ENCODE assay signal across 12 mouse cellular contexts in the genomic region with DNA sequence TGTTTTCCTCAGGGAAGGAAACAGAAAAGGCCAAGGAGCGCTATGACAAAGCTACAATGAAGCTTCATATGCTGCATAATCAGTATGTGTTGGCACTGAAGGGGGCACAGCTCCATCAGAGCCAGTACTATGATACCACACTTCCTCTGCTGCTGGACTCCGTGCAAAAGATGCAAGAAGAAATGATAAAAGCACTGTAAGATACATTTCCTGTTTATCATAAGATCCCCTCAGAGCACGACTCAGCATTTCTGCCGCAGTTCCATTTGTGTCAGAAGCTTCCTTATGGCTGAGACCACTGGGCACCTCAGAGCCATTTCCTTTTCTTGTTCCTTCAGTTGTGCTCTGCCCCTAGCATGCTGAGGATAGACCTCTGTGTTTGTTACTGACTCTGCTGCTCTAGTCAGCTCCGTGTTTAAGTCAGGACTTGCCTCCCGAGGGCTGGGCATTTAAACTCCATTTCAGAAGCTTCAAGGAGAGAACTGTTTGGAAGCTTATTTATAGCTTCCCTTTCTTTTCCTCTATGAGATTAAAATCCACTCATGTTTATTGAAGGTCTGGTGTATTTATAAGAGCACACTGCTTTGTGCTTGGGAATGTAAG. TPM values are rescaled to one million over a fixed set of nuclear protein-coding genes. Genes with fewer than 3 reads are reported as not detected.
DNase-seq lines count a peak whose midpoint lies in the region; ATAC-seq and TF ChIP-seq lines count a peak whose summit lies in the region.
"Had no signal": no experiment of that assay in that cellular context is flagged by ENCODE, and none has a peak within 500 bp of the region (broad histone marks: within the 10 kb centered on the region; RNA-seq: fewer than 3 reads in every experiment).

No protein-coding gene starts in this region.

- intact Hi-C loops in left cerebral cortex, postnatal 4 days (cut with DNase I) = no loop called here
- intact Hi-C loops in left cerebral cortex, postnatal 10 days (cut with DNase I) = no loop called here

- DNase-seq in kidney, adult 9 months = no peak
- DNase-seq in 416B (ENCODE audit: low read depth) (peak; percentile 66), MEL (ENCODE audit: low read depth, low spot score) (peak; percentile 81)
- DNase-seq in cerebellum, postnatal 10 days = no peak
- no peak for DNase-seq in left cerebral cortex, postnatal 4 days
- no peak for DNase-seq in left cerebral cortex, postnatal 10 days (ENCODE audit: extremely low spot score in 1 of 2, low spot score in 2 of 2)
- DNase-seq: heart, postnatal 14 days; kidney, adult 18-20 months had no signal

- peak; percentile 58 to 80 for TF ChIP-seq EP300 in MEL (IDR thresholded peaks at IDR 0.05; ENCODE audit: low read depth in 1 of 2, low read length in 2 of 2)

- no peaks in the 10 kb centered on the region for H3K4me1 ChIP-seq in kidney, embryonic 16.5 days (ENCODE audit: insufficient read depth, low read length)
- peaks cover 5 to 11% of the 10 kb centered on the region in 2 experiments for H3K4me1 ChIP-seq in MEL (ENCODE audit: control insufficient read depth in 1 of 2, insufficient read depth in 2 of 2, low read length in 2 of 2)
- no peaks in the 10 kb centered on the region for H3K4me1 ChIP-seq in liver, embryonic 15.5 days (replicated peaks)

- H3K9ac ChIP-seq in kidney, embryonic 16.5 days (replicated peaks; ENCODE audit: low read length) = no peak overlapping the region
- peak overlapping the region; percentile 59 for H3K9ac ChIP-seq in MEL (ENCODE audit: control insufficient read depth, low read depth, low read length, poor library complexity, severe bottlenecking)
- H3K9ac ChIP-seq in liver, embryonic 15.5 days = no peak overlapping the region

- no peak for TF ChIP-seq RAD21 in MEL (IDR thresholded peaks at IDR 0.05; ENCODE audit: low read depth, low read length)

- no peak for TF ChIP-seq CTCF in MEL (IDR thresholded peaks at IDR 0.05 in 2 of 3, conservative IDR thresholded peaks at IDR 0.05 in 1 of 3; ENCODE audit: control insufficient read depth in 1 of 3, insufficient read depth in 1 of 3, low read depth in 2 of 3, low read length in 3 of 3, poor library complexity in 1 of 3, severe bottlenecking in 1 of 3)

- no peaks in the 10 kb centered on the region for H3K79me2 ChIP-seq in MEL (ENCODE audit: control insufficient read depth, insufficient read depth, low read length, poor library complexity)

- H3K9me3 ChIP-seq in kidney, embryonic 16.5 days (ENCODE audit: low read length) = no peaks in the 10 kb centered on the region
- no peaks in the 10 kb centered on the region for H3K9me3 ChIP-seq in MEL (replicated peaks; ENCODE audit: insufficient read depth, low read length)
- H3K9me3 ChIP-seq in liver, embryonic 15.5 days (replicated peaks) = no peaks in the 10 kb centered on the region

- no peaks in the 10 kb centered on the region for H3K27me3 ChIP-seq in kidney, embryonic 16.5 days (ENCODE audit: insufficient read depth, low read length)
- no peaks in the 10 kb centered on the region for H3K27me3 ChIP-seq in MEL (ENCODE audit: control insufficient read depth in 1 of 2, insufficient read depth in 2 of 2, low read length in 2 of 2)
- H3K27me3 ChIP-seq in liver, embryonic 15.5 days = no peaks in the 10 kb centered on the region

- no peaks in the 10 kb centered on the region for H3K36me3 ChIP-seq in kidney, embryonic 16.5 days (ENCODE audit: insufficient read depth, low read length)
- H3K36me3 ChIP-seq in MEL (ENCODE audit: control insufficient read depth in 1 of 2, insufficient read depth in 2 of 2, low read length in 2 of 2) = peaks cover 0 to 11% of the 10 kb centered on the region in 2 experiments; a peak in 2 of 4 replicates
- no peaks in the 10 kb centered on the region for H3K36me3 ChIP-seq in liver, embryonic 15.5 days (replicated peaks)

- no peak for TF ChIP-seq POLR2A in MEL (IDR thresholded peaks at IDR 0.05; ENCODE audit: control insufficient read depth in 1 of 2, insufficient read depth in 1 of 2, low read depth in 1 of 2, low read length in 2 of 2, poor library complexity in 1 of 2)

- 69% methylated on average over 6 of the region's 6 CpGs for WGBS in kidney, embryonic 16.5 days
- WGBS in liver, embryonic 15.5 days (ENCODE audit: insufficient replicate concordance) = 17% methylated on average over 6 of the region's 6 CpGs

- no peak overlapping the region for H3K4me3 ChIP-seq in kidney, embryonic 16.5 days (ENCODE audit: low read length)
- peak overlapping the region; percentile 43 to 57 for H3K4me3 ChIP-seq in MEL (ENCODE audit: control insufficient read depth in 1 of 2, insufficient read depth in 1 of 2, low read depth in 2 of 2, low read length in 2 of 2)
- H3K4me3 ChIP-seq in liver, embryonic 15.5 days (replicated peaks) = no peak overlapping the region

- ATAC-seq in kidney, embryonic 16.5 days (ENCODE audit: low FRiP score, low TSS enrichment) = no peak
- peak; percentile 63 for ATAC-seq in liver, embryonic 15.5 days (ENCODE audit: insufficient read depth)

- no peak overlapping the region for H3K4me2 ChIP-seq in kidney, embryonic 16.5 days (replicated peaks; ENCODE audit: low read depth, low read length)
- H3K4me2 ChIP-seq in liver, embryonic 15.5 days = no peak overlapping the region

- H3K27ac ChIP-seq in kidney, embryonic 16.5 days (ENCODE audit: low read length) = 0 out of 2 replicates have a peak overlapping the region, but pooled peaks have one; percentile 3
- H3K27ac ChIP-seq in MEL (ENCODE audit: control insufficient read depth, low read depth, low read length) = peak overlapping the region; percentile 77
- H3K27ac ChIP-seq in liver, embryonic 15.5 days (replicated peaks) = 0 out of 2 replicates have a peak overlapping the region, but pooled peaks have one; percentile 24

TF ChIP-seq in MEL, 35 proteins besides CTCF, POLR2A, EP300 and RAD21:
- TF ChIP-seq MAZ (IDR thresholded peaks at IDR 0.05; ENCODE audit: low read depth, low read length) (no peak), MAX (IDR thresholded peaks at IDR 0.05; ENCODE audit: low read length) (no peak), CHD2 (IDR thresholded peaks at IDR 0.05; ENCODE audit: low read length) (no peak), ELF1 (IDR thresholded peaks at IDR 0.05; ENCODE audit: low read depth, low read length) (0 out of 2 replicates have a peak, but pooled peaks have one; percentile 12), BHLHE40 (IDR thresholded peaks at IDR 0.05; ENCODE audit: borderline replicate concordance, low read depth, low read length) (no peak), ZMIZ1 (IDR thresholded peaks at IDR 0.05; ENCODE audit: low read depth, low read length) (no peak), JUND (IDR thresholded peaks at IDR 0.05; ENCODE audit: low read depth, low read length) (no peak), CHD1 (IDR thresholded peaks at IDR 0.05; ENCODE audit: low read depth, low read length) (no peak), MYB (IDR thresholded peaks at IDR 0.05; ENCODE audit: low read depth, low read length) (no peak), RCOR1 (IDR thresholded peaks at IDR 0.05; ENCODE audit: low read depth, low read length) (peak; percentile 72), USF2 (IDR thresholded peaks at IDR 0.05; ENCODE audit: borderline replicate concordance in 1 of 2, insufficient read depth in 1 of 2, low read depth in 1 of 2, low read length in 2 of 2) (no peak), TAL1 (IDR thresholded peaks at IDR 0.05; ENCODE audit: low read length) (no peak), NRF1 (IDR thresholded peaks at IDR 0.05; ENCODE audit: insufficient read depth, low read depth, low read length, poor library complexity, severe bottlenecking) (no peak), NELFE (IDR thresholded peaks at IDR 0.05; ENCODE audit: low read depth, low read length) (no peak), GATA1 (IDR thresholded peaks at IDR 0.05; ENCODE audit: low read depth, low read length) (peak; percentile 67), TBP (IDR thresholded peaks at IDR 0.05; ENCODE audit: low read depth, low read length) (0 out of 2 replicates have a peak, but pooled peaks have one; percentile 41), ETS1 (IDR thresholded peaks at IDR 0.05; ENCODE audit: low read depth, low read length) (peak; percentile 71; the same call in 1 of the 2 replicates), TCF12 (IDR thresholded peaks at IDR 0.05; ENCODE audit: low read depth, low read length) (no peak), SIN3A (IDR thresholded peaks at IDR 0.05; ENCODE audit: low read length) (peak; percentile 51), HCFC1 (IDR thresholded peaks at IDR 0.05; ENCODE audit: low read depth, low read length) (no peak), SMC3 (IDR thresholded peaks at IDR 0.05; ENCODE audit: low read depth, low read length) (0 out of 2 replicates have a peak, but pooled peaks have one; percentile 7), MAFK (IDR thresholded peaks at IDR 0.05; ENCODE audit: borderline replicate concordance, low read depth, low read length) (peak; percentile 84), ZC3H11A (IDR thresholded peaks at IDR 0.05; ENCODE audit: low read depth, low read length) (no peak), GABPA (IDR thresholded peaks at IDR 0.05; ENCODE audit: low read depth, low read length) (peak; percentile 62), ZKSCAN1 (IDR thresholded peaks at IDR 0.05; ENCODE audit: low read depth, low read length) (no peak)

RNA-seq across cellular contexts. Expression of gene A930002H24Rik, which starts 58.1 kb away (rescaled TPM):
- polyA plus RNA-seq in kidney, embryonic 16.5 days (2015; fragmentation: Nextera tagmentation; extraction: Ambion mirVana) = 3.4 and 4.9 TPM in 2 replicates
- 0.69 and 1.1 TPM in 2 replicates for total RNA-seq in MEL (2012; rRNA removed)
- under 1 TPM in 1 of 2 experiments, not detected in 1; 0.70 TPM for polyA plus RNA-seq in MEL (2012; ENCODE audit: insufficient read depth in 1 of 2, insufficient read length in 2 of 2, low read depth in 1 of 2, low replicate concordance in 2 of 2, missing spikeins in 1 of 2)
- polyA plus RNA-seq in liver, embryonic 15.5 days (2015; fragmentation: Nextera tagmentation; extraction: Ambion mirVana) = 0.39 and 0.89 TPM in 2 replicates
- total RNA-seq in left cerebral cortex, postnatal 4 days (2021) = 1 to 10 TPM; 1.4 to 1.5 TPM
- total RNA-seq in left cerebral cortex, postnatal 10 days (2021) = not detected
- total RNA-seq: gastrocnemius, adult 18-20 months; heart, postnatal 14 days; layer of hippocampus, postnatal 14 days had no signal

RNA-seq across cellular contexts. Expression of gene Fer, which starts 58.8 kb away (rescaled TPM):
- 35.1 and 36.1 TPM in 2 replicates for polyA plus RNA-seq in kidney, embryonic 16.5 days (2015; fragmentation: Nextera tagmentation; extraction: Ambion mirVana)
- 8.5 and 9.4 TPM in 2 replicates for total RNA-seq in MEL (2012; rRNA removed)
- polyA plus RNA-seq in MEL (2012; ENCODE audit: insufficient read depth in 1 of 2, insufficient read length in 2 of 2, low read depth in 1 of 2, low replicate concordance in 2 of 2, missing spikeins in 1 of 2) = 10 to 100 TPM in 1 of 2 experiments, not detected in 1; 11.2 TPM
- polyA plus RNA-seq in liver, embryonic 15.5 days (2015; fragmentation: Nextera tagmentation; extraction: Ambion mirVana) = 7.8 and 8.0 TPM in 2 replicates
- total RNA-seq in left cerebral cortex, postnatal 4 days (2021) = 10 to 100 TPM; 43.3 to 44.6 TPM
- total RNA-seq in left cerebral cortex, postnatal 10 days (2021) = 10 to 100 TPM; 32.4 to 33.9 TPM

Comparison
In these comparisons a context has a peak if more than half of its experiments do, and no peak if none do; other contexts are left out.
1. H3K27ac ChIP-seq: peak in every context shown above with its lines; median percentile 77 in MEL; 24 in liver, embryonic 15.5 days; 3 in kidney, embryonic 16.5 days.
2. H3K4me3 ChIP-seq: peak in MEL (2 of 2); none in kidney, embryonic 16.5 days (single experiment) and liver, embryonic 15.5 days (single experiment).
3. DNase-seq: peak in 416B (single experiment) and MEL (single experiment); none in kidney, adult 9 months (single experiment), cerebellum, postnatal 10 days (0 of 2), left cerebral cortex, postnatal 4 days (single experiment) and left cerebral cortex, postnatal 10 days (0 of 2).